In the genomic region with DNA sequence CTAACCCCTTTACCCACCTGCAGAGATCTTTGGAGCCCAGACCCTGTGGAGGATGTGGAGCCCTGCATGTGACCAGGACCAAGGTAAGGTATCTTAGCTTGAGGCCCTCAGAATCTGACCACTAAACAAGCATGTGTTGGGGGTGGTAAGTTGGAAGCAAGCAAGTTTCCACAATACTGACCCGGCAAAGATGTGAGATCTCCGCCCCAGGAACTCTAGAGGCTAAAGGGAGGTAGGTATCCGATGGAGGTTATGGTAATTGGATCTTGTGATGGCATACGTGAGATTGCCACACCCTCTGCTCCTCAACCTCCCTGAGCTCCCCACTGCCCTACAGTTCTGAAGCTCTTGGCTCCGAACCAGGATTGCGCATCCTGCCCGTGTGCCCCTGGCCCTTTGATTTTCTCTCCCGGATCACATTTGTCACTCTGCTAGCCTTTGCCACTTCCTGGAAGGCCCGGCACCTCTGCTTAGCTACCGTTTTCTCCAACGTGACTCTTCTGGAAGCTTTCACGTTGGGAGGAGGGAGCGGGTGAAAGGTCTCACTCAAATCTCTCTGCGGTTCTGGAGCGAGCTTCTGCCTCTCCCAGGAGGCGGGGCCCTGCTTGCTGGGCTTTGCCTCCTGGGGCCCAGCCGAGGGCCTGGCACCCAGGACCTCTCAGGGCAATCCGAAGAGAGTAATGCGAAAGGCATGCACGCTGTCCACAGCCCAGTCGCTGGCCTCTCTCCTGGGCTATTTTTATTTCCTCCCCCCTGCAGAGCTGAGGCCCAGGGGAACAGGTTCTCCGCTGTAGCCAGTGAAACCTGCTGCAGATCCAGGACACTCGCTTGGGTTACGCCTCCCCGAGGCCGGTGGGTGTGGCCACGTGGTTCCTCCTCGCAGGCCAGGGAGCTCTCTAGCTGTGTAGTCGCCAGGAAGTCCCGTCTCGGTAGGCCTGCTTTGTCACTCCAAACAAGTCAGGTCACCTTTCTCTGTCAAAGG, we compare ENCODE assay signal across 8 mouse cellular contexts. TPM values are rescaled to one million over a fixed set of nuclear protein-coding genes. Genes with fewer than 3 reads are reported as not detected.
DNase-seq lines count a peak whose midpoint lies in the region; ATAC-seq and TF ChIP-seq lines count a peak whose summit lies in the region.

No protein-coding gene starts in this region.

- no peak overlapping the region for H3K4me3 ChIP-seq in C2C12 (ENCODE audit: insufficient read depth, poor library complexity, severe bottlenecking)
- peak overlapping the region; percentile 54 for H3K4me3 ChIP-seq in embryonic facial prominence, embryonic 10.5 days
- peak overlapping the region; percentile 37 for H3K4me3 ChIP-seq in lung, embryonic 15.5 days
- peak overlapping the region; percentile 20 for H3K4me3 ChIP-seq in neural tube, embryonic 15.5 days (replicated peaks)

- peak overlapping the region; percentile 68 for H3K27ac ChIP-seq in embryonic facial prominence, embryonic 10.5 days (replicated peaks)
- no peak overlapping the region for H3K27ac ChIP-seq in lung, embryonic 15.5 days
- H3K27ac ChIP-seq in neural tube, embryonic 15.5 days (replicated peaks), result no peak overlapping the region

- no peaks in the 10 kb centered on the region for H3K79me2 ChIP-seq in C2C12 (ENCODE audit: control insufficient read depth, insufficient read depth)

- H3K79me3 ChIP-seq in C2C12 (ENCODE audit: low read depth), result no peaks in the 10 kb centered on the region

- WGBS in embryonic facial prominence, embryonic 10.5 days, result 5% methylated on average over 31 of the region's 31 CpGs
- WGBS in lung, embryonic 15.5 days, result 6% methylated on average over 31 of the region's 31 CpGs
- 12% methylated on average over 31 of the region's 31 CpGs for WGBS in neural tube, embryonic 15.5 days

- H3K36me3 ChIP-seq in C2C12 (ENCODE audit: control insufficient read depth, insufficient read depth), result no peaks in the 10 kb centered on the region
- H3K36me3 ChIP-seq in embryonic facial prominence, embryonic 10.5 days (replicated peaks), result no peaks in the 10 kb centered on the region
- no peaks in the 10 kb centered on the region for H3K36me3 ChIP-seq in lung, embryonic 15.5 days
- H3K36me3 ChIP-seq in neural tube, embryonic 15.5 days, result no peaks in the 10 kb centered on the region

- peak; percentile 92 for DNase-seq in adipocyte (ENCODE audit: low spot score)
- DNase-seq in embryonic facial prominence, embryonic 10.5 days (ENCODE audit: low spot score), result peak; percentile 81
- DNase-seq in heart, adult 18-20 months, result peak; percentile 92 to 96
- peak; percentile 98 for DNase-seq in kidney, adult 11 months
- peak; percentile 63 to 68 for DNase-seq in thymus, postnatal 10 days (ENCODE audit: low spot score in 2 of 2)

- H3K9me3 ChIP-seq in embryonic facial prominence, embryonic 10.5 days, result no peaks in the 10 kb centered on the region
- no peaks in the 10 kb centered on the region for H3K9me3 ChIP-seq in lung, embryonic 15.5 days
- H3K9me3 ChIP-seq in neural tube, embryonic 15.5 days (replicated peaks), result no peaks in the 10 kb centered on the region

- peaks cover 19% of the 10 kb centered on the region for H3K4me1 ChIP-seq in embryonic facial prominence, embryonic 10.5 days
- peaks cover 13% of the 10 kb centered on the region for H3K4me1 ChIP-seq in lung, embryonic 15.5 days
- H3K4me1 ChIP-seq in neural tube, embryonic 15.5 days, result peaks cover 11% of the 10 kb centered on the region

- no peaks in the 10 kb centered on the region for H3K27me3 ChIP-seq in C2C12 (ENCODE audit: control insufficient read depth, insufficient read depth, insufficient read length)
- peaks cover 8% of the 10 kb centered on the region; the same call in 1 of the 2 replicates for H3K27me3 ChIP-seq in embryonic facial prominence, embryonic 10.5 days (replicated peaks; ENCODE audit: low read depth, poor library complexity, severe bottlenecking)
- peaks cover 75% of the 10 kb centered on the region for H3K27me3 ChIP-seq in lung, embryonic 15.5 days
- no peaks in the 10 kb centered on the region for H3K27me3 ChIP-seq in neural tube, embryonic 15.5 days (replicated peaks)

- TF ChIP-seq CTCF in C2C12 (IDR thresholded peaks at IDR 0.05; ENCODE audit: control insufficient read depth, insufficient read depth, insufficient read length), result no peak

- no peak overlapping the region for H3K9ac ChIP-seq in lung, embryonic 15.5 days
- 0 out of 2 replicates have a peak overlapping the region, but pooled peaks have one; percentile 28 for H3K9ac ChIP-seq in neural tube, embryonic 15.5 days (replicated peaks)

- ATAC-seq in lung, embryonic 15.5 days (ENCODE audit: borderline replicate concordance, extremely low read depth, low FRiP score, low TSS enrichment), result peak; percentile 88
- ATAC-seq in neural tube, embryonic 15.5 days (ENCODE audit: low FRiP score), result peak; percentile 53; the same call in 1 of the 2 replicates

- H3ac ChIP-seq in C2C12 (ENCODE audit: control insufficient read depth, insufficient read length, low read depth), result peak overlapping the region; percentile 6

- H3K4me2 ChIP-seq in lung, embryonic 15.5 days, result peak overlapping the region; percentile 62
- H3K4me2 ChIP-seq in neural tube, embryonic 15.5 days, result peak overlapping the region; percentile 58

TF ChIP-seq in C2C12, 6 proteins besides CTCF, POLR2A, EP300 and RAD21:
- peak; percentile 69 for TF ChIP-seq CEBPB (IDR thresholded peaks at IDR 0.05; ENCODE audit: low read depth)
- TF ChIP-seq MYOD1 (IDR thresholded peaks at IDR 0.05; ENCODE audit: control insufficient read depth, insufficient read length, low read depth), result no peak
- peak; percentile 92 for TF ChIP-seq USF1 (IDR thresholded peaks at IDR 0.05; ENCODE audit: low read depth)
- peak; percentile 93 for TF ChIP-seq MAX (IDR thresholded peaks at IDR 0.05)
- TF ChIP-seq FOSL1 (IDR thresholded peaks at IDR 0.05; ENCODE audit: insufficient read depth, low read length, poor library complexity, severe bottlenecking), result peak; percentile 30
- TF ChIP-seq MYOG (IDR thresholded peaks at IDR 0.05; ENCODE audit: control insufficient read depth, extremely low read depth, insufficient read length), result no peak

RNA-seq across cellular contexts. Expression of gene D5Ertd579e, which starts 17.0 kb away (rescaled TPM):
- 8.6 TPM for polyA plus RNA-seq in C2C12 (2012; fragmentation: generic; extraction: Trizol)
- polyA plus RNA-seq in embryonic facial prominence, embryonic 10.5 days (2016; fragmentation: Nextera tagmentation; extraction: Ambion mirVana), result 25.7 and 28.5 TPM in 2 replicates
- total RNA-seq in heart, adult 18-20 months (2021), result 10 to 100 TPM; 85.9 to 89.3 TPM
- polyA plus RNA-seq in lung, embryonic 15.5 days (2015; fragmentation: Nextera tagmentation; extraction: Ambion mirVana), result 15.5 and 16.7 TPM in 2 replicates
- 26.6 and 29.1 TPM in 2 replicates for polyA plus RNA-seq in neural tube, embryonic 15.5 days (2015; fragmentation: Nextera tagmentation; extraction: Ambion mirVana)

RNA-seq across cellular contexts. Expression of gene Bloc1s4, which starts 35.6 kb away (rescaled TPM):
- 18.7 TPM for polyA plus RNA-seq in C2C12 (2012; fragmentation: generic; extraction: Trizol)
- polyA plus RNA-seq in embryonic facial prominence, embryonic 10.5 days (2016; fragmentation: Nextera tagmentation; extraction: Ambion mirVana), result 20.5 and 24.2 TPM in 2 replicates
- total RNA-seq in heart, adult 18-20 months (2021), result 10 to 100 TPM; 14.0 to 14.2 TPM
- polyA plus RNA-seq in lung, embryonic 15.5 days (2015; fragmentation: Nextera tagmentation; extraction: Ambion mirVana), result 23.8 and 25.5 TPM in 2 replicates
- 26.3 and 30.0 TPM in 2 replicates for polyA plus RNA-seq in neural tube, embryonic 15.5 days (2015; fragmentation: Nextera tagmentation; extraction: Ambion mirVana)
